Mouse (Mus musculus): ENCODE measurements around the gene Tspan32. TPM values are rescaled to one million over a fixed set of nuclear protein-coding genes. Genes with fewer than 3 reads are reported as not detected.

Tspan32 gene
- total and polyA plus RNA-seq, 2 experiments from 2014 or later = 0.46 to 1.7 TPM

DNA sequence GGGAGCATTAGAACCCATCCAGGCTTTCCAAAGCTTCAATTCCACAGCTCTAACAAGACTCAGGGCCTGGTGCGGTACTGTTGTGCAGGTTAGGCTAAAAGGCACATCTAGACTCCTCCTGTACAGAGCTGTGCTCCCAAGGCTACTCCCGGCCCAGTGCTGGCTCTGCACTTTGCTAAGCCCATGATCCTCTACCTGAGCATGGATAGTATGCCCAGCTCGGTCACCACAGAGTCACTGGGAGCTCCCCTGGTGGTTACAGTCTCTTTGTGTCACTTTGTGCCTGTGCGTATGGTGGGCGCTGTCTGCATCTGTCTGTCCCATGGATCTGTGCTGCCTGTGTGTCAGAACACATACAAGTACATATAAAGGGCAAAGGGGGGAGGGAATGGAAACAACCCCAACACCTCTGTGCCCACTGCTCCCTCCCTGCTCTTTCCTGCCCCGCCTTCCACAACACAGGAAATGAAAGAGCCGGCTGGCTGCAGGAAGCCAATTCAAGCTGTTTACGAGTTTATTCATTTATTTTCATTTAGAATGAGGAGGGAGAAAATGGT lies 3.6 kb downstream of the Tspan32 start:
- Histone ChIP-seq H3K4me3 (ENCODE audit: low read depth, low read length) (no peak overlapping the region), H3K27ac (ENCODE audit: low read depth) (peak overlapping the region; percentile 94), H3K36me3 (replicated peaks; ENCODE audit: control insufficient read depth, insufficient read depth, low read length) (no peaks in the 10 kb centered on the region), H3K9ac (replicated peaks; ENCODE audit: low read depth, low read length) (peak overlapping the region; percentile 21; the same call in 1 of the 2 replicates), H3K27me3 (ENCODE audit: control insufficient read depth, insufficient read depth, low read length) (no peaks in the 10 kb centered on the region), H3K9me3 (replicated peaks; ENCODE audit: control insufficient read depth, low read length) (no peaks in the 10 kb centered on the region), H3K4me1 (ENCODE audit: control insufficient read depth, insufficient read depth) (peaks cover 60% of the 10 kb centered on the region), H3K4me2 (ENCODE audit: low read depth, low read length) (peak overlapping the region; percentile 34; the same call in 1 of the 2 replicates)
- ATAC-seq (ENCODE audit: insufficient read depth, low read depth) (peak; percentile 74), DNase-seq (ENCODE audit: low spot score) (peak; percentile 92)
- TF ChIP-seq EP300 (IDR thresholded peaks at IDR 0.05; ENCODE audit: low read depth) = no peak
- TF ChIP-seq CTCF (IDR thresholded peaks at IDR 0.05; ENCODE audit: low read depth) = peak; percentile 12; the same call in 1 of the 2 replicates
- 31% methylated on average over 8 of the region's 8 CpGs for WGBS

DNA sequence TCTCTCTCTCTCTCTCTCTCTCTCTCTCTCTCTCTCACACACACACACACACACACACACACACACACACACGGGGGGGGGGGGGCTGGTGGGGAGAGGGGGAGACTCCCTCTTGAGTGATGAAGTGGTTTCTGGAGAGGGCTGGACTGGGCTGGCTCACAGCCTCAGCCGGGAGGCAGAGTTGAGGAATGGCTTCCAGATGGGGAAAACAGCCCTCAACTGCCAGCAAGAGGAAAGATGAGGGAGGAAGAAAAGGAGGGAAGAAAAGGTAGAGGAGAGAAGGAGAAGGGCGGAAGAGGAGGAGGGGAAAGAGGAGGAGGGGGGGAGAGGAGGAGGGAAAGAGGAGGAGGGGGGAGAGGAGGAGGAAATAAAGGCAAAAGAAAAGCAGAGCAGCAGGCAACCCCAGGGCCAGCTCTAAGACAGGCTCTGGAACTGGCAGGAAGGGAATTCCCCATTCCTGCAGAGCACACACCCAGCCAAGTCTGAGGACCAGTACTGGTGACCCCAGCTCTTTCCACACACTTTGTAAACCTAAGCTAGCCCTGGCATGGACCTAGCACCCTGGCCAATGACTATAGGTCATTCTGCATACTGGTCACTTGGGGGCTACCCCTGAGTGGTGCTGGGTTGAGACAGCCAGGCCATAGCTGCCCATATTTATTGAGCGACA lies 4.3 kb downstream of the Tspan32 start:
- H3K9ac ChIP-seq (replicated peaks; ENCODE audit: low read depth, low read length) = peak overlapping the region; percentile 21; the same call in 1 of the 2 replicates
- no peak for TF ChIP-seq EP300 (IDR thresholded peaks at IDR 0.05; ENCODE audit: low read depth)
- no peak for TF ChIP-seq CTCF (IDR thresholded peaks at IDR 0.05; ENCODE audit: low read depth)
- H3K4me3 ChIP-seq (ENCODE audit: low read depth, low read length) = no peak overlapping the region
- DNase-seq (ENCODE audit: low spot score) = peak; percentile 63
- ATAC-seq (ENCODE audit: insufficient read depth, low read depth) = peak; percentile 36
- H3K27me3 ChIP-seq (ENCODE audit: control insufficient read depth, insufficient read depth, low read length) = no peaks in the 10 kb centered on the region
- 38% methylated on average over 3 of the region's 4 CpGs for WGBS
- H3K27ac ChIP-seq (ENCODE audit: low read depth) = peak overlapping the region; percentile 94
- peak overlapping the region; percentile 34; the same call in 1 of the 2 replicates for H3K4me2 ChIP-seq (ENCODE audit: low read depth, low read length)
- H3K9me3 ChIP-seq (replicated peaks; ENCODE audit: control insufficient read depth, low read length) = no peaks in the 10 kb centered on the region
- peaks cover 67% of the 10 kb centered on the region for H3K4me1 ChIP-seq (ENCODE audit: control insufficient read depth, insufficient read depth)
- no peaks in the 10 kb centered on the region for H3K36me3 ChIP-seq (replicated peaks; ENCODE audit: control insufficient read depth, insufficient read depth, low read length)

DNA sequence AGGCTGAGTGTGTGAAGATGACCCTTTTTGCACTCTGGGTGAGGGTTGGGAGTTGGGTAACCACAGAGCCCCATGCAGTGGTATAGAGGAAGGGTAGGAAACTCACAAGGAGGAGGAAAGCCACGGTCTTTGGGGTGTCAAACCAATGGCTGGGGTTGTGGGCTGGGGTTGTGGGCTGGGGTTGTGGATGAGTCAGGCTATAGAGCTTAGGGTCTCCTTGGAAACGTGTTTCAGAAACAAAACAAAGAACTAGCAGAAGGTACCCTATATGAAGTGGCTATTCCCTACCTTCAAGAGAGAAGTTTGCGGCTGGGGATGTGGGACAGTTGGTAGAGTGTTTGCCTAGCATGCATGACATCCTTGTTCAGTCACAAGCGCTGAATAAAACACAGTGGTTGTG lies 5.2 kb downstream of the Tspan32 start:
- no peak overlapping the region for H3K4me3 ChIP-seq (ENCODE audit: low read depth, low read length)
- TF ChIP-seq CTCF (IDR thresholded peaks at IDR 0.05; ENCODE audit: low read depth) (no peak), EP300 (IDR thresholded peaks at IDR 0.05; ENCODE audit: low read depth) (no peak)
- H3K36me3 ChIP-seq (replicated peaks; ENCODE audit: control insufficient read depth, insufficient read depth, low read length) = no peaks in the 10 kb centered on the region
- WGBS = 82% methylated on average over 4 of the region's 4 CpGs
- peak overlapping the region; percentile 94; the same call in 1 of the 2 replicates for H3K27ac ChIP-seq (ENCODE audit: low read depth)
- H3K9ac ChIP-seq (replicated peaks; ENCODE audit: low read depth, low read length) = no peak overlapping the region
- DNase-seq (ENCODE audit: low spot score) = no peak
- H3K4me1 ChIP-seq (ENCODE audit: control insufficient read depth, insufficient read depth) = peaks cover 75% of the 10 kb centered on the region
- no peak overlapping the region for H3K4me2 ChIP-seq (ENCODE audit: low read depth, low read length)
- no peaks in the 10 kb centered on the region for H3K27me3 ChIP-seq (ENCODE audit: control insufficient read depth, insufficient read depth, low read length)
- no peak for ATAC-seq (ENCODE audit: insufficient read depth, low read depth)
- H3K9me3 ChIP-seq (replicated peaks; ENCODE audit: control insufficient read depth, low read length) = no peaks in the 10 kb centered on the region

DNA sequence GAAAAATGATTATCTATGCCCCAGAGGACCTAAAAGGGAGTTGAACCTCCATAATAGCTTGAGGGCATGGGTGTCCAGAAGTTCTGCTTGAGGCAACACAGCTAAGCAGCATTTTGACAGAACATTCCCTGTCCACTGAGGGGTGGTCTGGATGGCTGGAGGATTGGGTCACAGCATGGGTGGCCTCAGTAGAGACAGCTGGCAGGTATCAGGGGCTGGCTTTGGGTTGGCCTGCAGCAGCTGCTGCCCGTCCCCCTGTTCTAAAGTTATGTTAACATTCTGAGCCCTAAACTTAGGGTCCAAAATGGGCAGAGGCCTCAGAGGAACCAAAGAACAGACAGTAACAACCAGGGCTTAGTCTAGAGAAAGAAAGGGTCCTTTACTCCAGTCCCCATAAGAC lies 6.4 kb downstream of the Tspan32 start:
- no peaks in the 10 kb centered on the region for H3K27me3 ChIP-seq (ENCODE audit: control insufficient read depth, insufficient read depth, low read length)
- ATAC-seq (ENCODE audit: insufficient read depth, low read depth) (no peak), DNase-seq (ENCODE audit: low spot score) (no peak)
- 89% methylated on average over 1 of the region's 1 CpGs for WGBS
- no peak overlapping the region for H3K27ac ChIP-seq (ENCODE audit: low read depth)
- no peak overlapping the region for H3K9ac ChIP-seq (replicated peaks; ENCODE audit: low read depth, low read length)
- no peaks in the 10 kb centered on the region for H3K36me3 ChIP-seq (replicated peaks; ENCODE audit: control insufficient read depth, insufficient read depth, low read length)
- TF ChIP-seq EP300 (IDR thresholded peaks at IDR 0.05; ENCODE audit: low read depth) (no peak), CTCF (IDR thresholded peaks at IDR 0.05; ENCODE audit: low read depth) (no peak)
- no peaks in the 10 kb centered on the region for H3K9me3 ChIP-seq (replicated peaks; ENCODE audit: control insufficient read depth, low read length)
- H3K4me3 ChIP-seq (ENCODE audit: low read depth, low read length) = no peak overlapping the region
- H3K4me1 ChIP-seq (ENCODE audit: control insufficient read depth, insufficient read depth) = peaks cover 77% of the 10 kb centered on the region
- H3K4me2 ChIP-seq (ENCODE audit: low read depth, low read length) = no peak overlapping the region

DNA sequence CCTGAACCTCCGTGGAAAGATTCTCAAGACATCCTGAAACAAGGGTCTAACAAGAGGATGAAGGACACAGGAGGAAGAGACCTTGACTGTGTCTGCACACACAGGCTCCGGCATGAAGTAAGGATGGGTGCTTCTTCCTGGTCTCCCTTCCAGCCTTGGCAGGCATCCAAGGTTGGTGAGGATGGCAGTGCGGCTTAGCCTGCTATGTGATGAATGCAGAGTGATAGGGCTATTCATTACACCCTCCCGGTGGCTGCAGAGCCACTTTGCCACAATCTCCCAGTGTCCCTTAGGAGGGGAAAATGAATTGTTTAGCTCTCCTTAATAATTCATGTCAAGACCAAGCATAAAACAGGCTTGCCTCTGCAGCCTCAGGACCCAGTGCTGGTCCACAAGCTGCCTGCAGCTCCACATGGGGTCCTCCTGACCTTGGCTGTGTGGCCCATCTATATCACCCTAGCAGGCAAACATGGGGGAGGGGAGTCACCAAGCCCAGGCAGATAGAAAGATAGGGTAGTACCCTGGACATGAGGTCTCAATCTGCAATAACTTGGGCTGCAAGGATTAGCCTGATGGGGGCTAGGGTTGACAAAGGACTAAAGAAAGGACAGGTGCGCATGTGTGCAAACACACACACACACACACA lies 7.5 kb downstream of the Tspan32 start:
- ATAC-seq (ENCODE audit: insufficient read depth, low read depth) (no peak), DNase-seq (ENCODE audit: low spot score) (peak; percentile 43)
- Histone ChIP-seq H3K36me3 (replicated peaks; ENCODE audit: control insufficient read depth, insufficient read depth, low read length) (no peaks in the 10 kb centered on the region), H3K9me3 (replicated peaks; ENCODE audit: control insufficient read depth, low read length) (no peaks in the 10 kb centered on the region), H3K27me3 (ENCODE audit: control insufficient read depth, insufficient read depth, low read length) (no peaks in the 10 kb centered on the region), H3K4me3 (ENCODE audit: low read depth, low read length) (no peak overlapping the region), H3K9ac (replicated peaks; ENCODE audit: low read depth, low read length) (no peak overlapping the region), H3K4me1 (ENCODE audit: control insufficient read depth, insufficient read depth) (peaks cover 81% of the 10 kb centered on the region), H3K27ac (ENCODE audit: low read depth) (no peak overlapping the region), H3K4me2 (ENCODE audit: low read depth, low read length) (no peak overlapping the region)
- TF ChIP-seq EP300 (IDR thresholded peaks at IDR 0.05; ENCODE audit: low read depth) = no peak
- TF ChIP-seq CTCF (IDR thresholded peaks at IDR 0.05; ENCODE audit: low read depth) = no peak
- WGBS = 43% methylated on average over 5 of the region's 5 CpGs
